Mouse (Mus musculus) C2C12 (cell line): ENCODE measurements around the gene Mapk1ip1. TPM values are rescaled to one million over a fixed set of nuclear protein-coding genes. Genes with fewer than 3 reads are reported as not detected.

Experiments
- H3K27me3 ChIP-seq: one replicate; pipeline ENCODE4 v1.6.1; 2011; ENCODE audit not compliant: control insufficient read depth, insufficient read depth, insufficient read length
- H3K36me3 ChIP-seq: one replicate; pipeline ENCODE4 v1.6.1; 2011; ENCODE audit not compliant: control insufficient read depth, insufficient read depth
- H3K4me3 ChIP-seq: one replicate; pipeline ENCODE4 v1.5.1; 2011; ENCODE audit warnings: mild to moderate bottlenecking, control low read depth; ENCODE audit not compliant: poor library complexity, insufficient read depth, severe bottlenecking
- H3K79me2 ChIP-seq: one replicate; pipeline ENCODE4 v1.6.1; 2011; ENCODE audit not compliant: control insufficient read depth, insufficient read depth
- H3K79me3 ChIP-seq: one replicate; pipeline ENCODE4 v1.6.1; 2011; ENCODE audit warnings: low read depth, control low read depth
- H3ac ChIP-seq: one replicate; pipeline ENCODE3; 2011; ENCODE audit warnings: low read depth; ENCODE audit not compliant: control insufficient read depth, insufficient read length
- CEBPB ChIP-seq: IDR thresholded peaks from one replicate; pipeline ENCODE4 v1.6.1; 2011; ENCODE audit warnings: low read depth, mild to moderate bottlenecking, control low read depth, moderate library complexity
- CTCF ChIP-seq: IDR thresholded peaks from one replicate; pipeline ENCODE4 v1.5.1; 2011; ENCODE audit not compliant: control insufficient read depth, insufficient read depth, insufficient read length
- FOSL1 ChIP-seq: IDR thresholded peaks from one replicate; pipeline ENCODE4 v1.8.0; 2011; ENCODE audit warnings: mild to moderate bottlenecking, low read length; ENCODE audit not compliant: poor library complexity, insufficient read depth, severe bottlenecking
- MAX ChIP-seq: IDR thresholded peaks from one replicate; pipeline ENCODE4 v1.6.1; 2011; ENCODE audit warnings: mild to moderate bottlenecking, control low read depth
- MYOD1 ChIP-seq: IDR thresholded peaks from one replicate; pipeline ENCODE4 v1.6.1; 2011; ENCODE audit warnings: low read depth; ENCODE audit not compliant: control insufficient read depth, insufficient read length
- MYOG ChIP-seq: IDR thresholded peaks from one replicate; pipeline ENCODE4 v1.6.1; 2011; ENCODE audit not compliant: control insufficient read depth, insufficient read length; ENCODE audit errors: extremely low read depth
- USF1 ChIP-seq: IDR thresholded peaks from one replicate; pipeline ENCODE4 v1.6.1; 2011; ENCODE audit warnings: low read depth, mild to moderate bottlenecking, control low read depth, moderate library complexity
- polyA plus RNA-seq: library from polyadenylated mRNA; unstranded; fragments of >200 nt; fragmentation: generic; extraction: Trizol; gene quantifications from one replicate; pipeline ENCODE4 v1.2.1, GENCODE M21; 2012; ENCODE audit warnings: missing spikeins

The Mapk1ip1 gene
- polyA plus RNA-seq, 1 experiment: 3.2 TPM

- H3K4me3 ChIP-seq: no peak overlapping the region
- H3K27me3 ChIP-seq: peaks cover 3% of the 10 kb centered on the region
- TF ChIP-seq FOSL1: no peak
- no peak for TF ChIP-seq MYOG
- no peak for TF ChIP-seq CEBPB
- no peak for TF ChIP-seq MYOD1
- TF ChIP-seq MAX: no peak
- TF ChIP-seq CTCF: no peak
- TF ChIP-seq USF1: no peak
- H3K36me3 ChIP-seq: no peaks in the 10 kb centered on the region
- H3K79me3 ChIP-seq: no peaks in the 10 kb centered on the region
- no peak overlapping the region for H3ac ChIP-seq
- H3K79me2 ChIP-seq: no peaks in the 10 kb centered on the region
Observed at GRCm38 (mm10) chr7:138824995-138825756, 20.9 kb downstream of the Mapk1ip1 start.

- Histone ChIP-seq H3K27me3 (peaks cover 3% of the 10 kb centered on the region), H3K79me3 (no peaks in the 10 kb centered on the region), H3K4me3 (no peak overlapping the region), H3ac (no peak overlapping the region), H3K79me2 (no peaks in the 10 kb centered on the region), H3K36me3 (no peaks in the 10 kb centered on the region)
- TF ChIP-seq MAX (no peak), CEBPB (no peak), MYOD1 (no peak), FOSL1 (no peak), USF1 (no peak), MYOG (no peak), CTCF (no peak)
Observed at GRCm38 (mm10) chr7:138824423-138824822, 21.6 kb downstream of the Mapk1ip1 start.

- TF ChIP-seq FOSL1 (no peak), CEBPB (no peak), MYOD1 (no peak), CTCF (no peak), MAX (no peak), USF1 (no peak), MYOG (no peak)
- no peak overlapping the region for H3ac ChIP-seq
- no peaks in the 10 kb centered on the region for H3K79me2 ChIP-seq
- H3K27me3 ChIP-seq: peaks cover 3% of the 10 kb centered on the region
- no peaks in the 10 kb centered on the region for H3K36me3 ChIP-seq
- no peaks in the 10 kb centered on the region for H3K79me3 ChIP-seq
- H3K4me3 ChIP-seq: no peak overlapping the region
Observed at GRCm38 (mm10) chr7:138818314-138818713, 27.8 kb downstream of the Mapk1ip1 start.

GRCm38 (mm10) chr7:138813213-138813875, 32.7 kb downstream of the Mapk1ip1 start:
- TF ChIP-seq CTCF: no peak
- TF ChIP-seq MYOG: no peak
- Histone ChIP-seq H3ac (no peak overlapping the region), H3K79me2 (no peaks in the 10 kb centered on the region), H3K79me3 (no peaks in the 10 kb centered on the region), H3K36me3 (no peaks in the 10 kb centered on the region), H3K27me3 (no peaks in the 10 kb centered on the region), H3K4me3 (no peak overlapping the region)

- H3K27me3 ChIP-seq: no peaks in the 10 kb centered on the region
- no peaks in the 10 kb centered on the region for H3K79me2 ChIP-seq
- H3K79me3 ChIP-seq: no peaks in the 10 kb centered on the region
- TF ChIP-seq CTCF (no peak), MYOD1 (no peak), MAX (no peak), FOSL1 (no peak), CEBPB (no peak), MYOG (no peak), USF1 (no peak)
- H3K4me3 ChIP-seq: no peak overlapping the region
- no peaks in the 10 kb centered on the region for H3K36me3 ChIP-seq
- H3ac ChIP-seq: no peak overlapping the region
Observed at GRCm38 (mm10) chr7:138807146-138807545, 38.9 kb downstream of the Mapk1ip1 start.

- H3K27me3 ChIP-seq: no peaks in the 10 kb centered on the region
- H3K36me3 ChIP-seq: no peaks in the 10 kb centered on the region
- no peak overlapping the region for H3ac ChIP-seq
- no peak overlapping the region for H3K4me3 ChIP-seq
- H3K79me3 ChIP-seq: no peaks in the 10 kb centered on the region
- no peaks in the 10 kb centered on the region for H3K79me2 ChIP-seq
- no peak for TF ChIP-seq MYOD1
- no peak for TF ChIP-seq USF1
- TF ChIP-seq MYOG: no peak
- no peak for TF ChIP-seq MAX
- TF ChIP-seq CTCF: no peak
- no peak for TF ChIP-seq FOSL1
- no peak for TF ChIP-seq CEBPB
Observed at GRCm38 (mm10) chr7:138803386-138803785, 42.7 kb downstream of the Mapk1ip1 start.
